Mouse (Mus musculus): ENCODE results near the gene Slc6a12. TPM values are rescaled to one million over a fixed set of nuclear protein-coding genes. Genes with fewer than 3 reads are reported as not detected.

Slc6a12 gene
- polyA plus RNA-seq, 1 experiment, result 6.5 TPM

- no peak overlapping the region for H3K4me3 ChIP-seq (ENCODE audit: insufficient read depth, low read depth, low read length)
- H3K27me3 ChIP-seq (replicated peaks; ENCODE audit: control insufficient read depth, insufficient read depth, low read length), result no peaks in the 10 kb centered on the region
- peaks cover 3% of the 10 kb centered on the region; the same call in 1 of the 2 replicates for H3K4me1 ChIP-seq (ENCODE audit: control insufficient read depth, insufficient read depth, low read length)
- TF ChIP-seq CTCF (conservative IDR thresholded peaks at IDR 0.05; ENCODE audit: insufficient read depth, insufficient read length, low read depth, low read length) (no peak), POLR2A (IDR thresholded peaks at IDR 0.05; ENCODE audit: low read depth, low read length) (no peak)
- H3K27ac ChIP-seq (ENCODE audit: insufficient read depth, low read depth, low read length), result no peak overlapping the region
- no peak for DNase-seq
- WGBS, result 64% methylated on average over 9 of the region's 9 CpGs
- H3K36me3 ChIP-seq (ENCODE audit: control insufficient read depth, insufficient read depth, low read length), result no peaks in the 10 kb centered on the region
Observed at GRCm38 (mm10) chr6:121328417-121328884, 14.4 kb upstream of the Slc6a12 start.

DNA sequence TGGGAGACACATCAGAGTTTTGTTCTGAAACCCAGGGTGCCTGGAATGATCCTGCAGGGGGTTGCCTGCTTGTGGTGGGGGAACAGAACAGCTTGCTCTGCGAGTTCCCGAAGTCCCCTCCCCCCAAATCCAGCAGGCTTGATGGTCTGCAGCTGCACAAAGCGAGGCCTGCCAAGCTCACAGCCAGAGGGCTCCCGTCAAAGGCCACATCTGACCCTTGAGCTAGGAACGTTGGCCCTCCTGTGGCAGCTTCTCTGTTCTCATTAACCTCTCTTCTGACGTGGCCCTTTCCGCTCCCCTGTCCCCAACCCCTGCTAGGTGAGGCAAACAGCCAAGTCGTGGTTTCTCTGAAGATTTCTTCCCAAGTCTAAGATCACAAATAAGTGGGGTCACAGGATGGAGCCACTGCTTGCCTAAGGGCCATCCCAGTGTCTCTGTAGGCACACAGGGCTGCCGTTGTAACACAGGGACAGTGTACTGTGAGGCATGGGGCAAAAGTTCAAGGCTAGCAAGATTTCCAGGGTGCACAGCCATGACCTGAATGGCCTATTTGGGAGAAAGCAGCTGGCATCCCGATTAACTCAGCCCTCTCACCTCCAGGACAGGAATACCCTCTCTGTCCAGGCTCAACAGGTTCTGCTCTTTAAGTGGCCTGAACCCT, 12.9 kb upstream of the Slc6a12 start:
- no peak overlapping the region for H3K27ac ChIP-seq (ENCODE audit: insufficient read depth, low read depth, low read length)
- H3K36me3 ChIP-seq (ENCODE audit: control insufficient read depth, insufficient read depth, low read length), result no peaks in the 10 kb centered on the region
- TF ChIP-seq POLR2A (IDR thresholded peaks at IDR 0.05; ENCODE audit: low read depth, low read length) (no peak), CTCF (conservative IDR thresholded peaks at IDR 0.05; ENCODE audit: insufficient read depth, insufficient read length, low read depth, low read length) (peak; percentile 38; the same call in 1 of the 2 replicates)
- H3K4me3 ChIP-seq (ENCODE audit: insufficient read depth, low read depth, low read length), result no peak overlapping the region
- H3K4me1 ChIP-seq (ENCODE audit: control insufficient read depth, insufficient read depth, low read length), result peaks cover 3% of the 10 kb centered on the region; the same call in 1 of the 2 replicates
- H3K27me3 ChIP-seq (replicated peaks; ENCODE audit: control insufficient read depth, insufficient read depth, low read length), result no peaks in the 10 kb centered on the region
- 27% methylated on average over 10 of the region's 10 CpGs for WGBS
- DNase-seq, result peak; percentile 73

DNA sequence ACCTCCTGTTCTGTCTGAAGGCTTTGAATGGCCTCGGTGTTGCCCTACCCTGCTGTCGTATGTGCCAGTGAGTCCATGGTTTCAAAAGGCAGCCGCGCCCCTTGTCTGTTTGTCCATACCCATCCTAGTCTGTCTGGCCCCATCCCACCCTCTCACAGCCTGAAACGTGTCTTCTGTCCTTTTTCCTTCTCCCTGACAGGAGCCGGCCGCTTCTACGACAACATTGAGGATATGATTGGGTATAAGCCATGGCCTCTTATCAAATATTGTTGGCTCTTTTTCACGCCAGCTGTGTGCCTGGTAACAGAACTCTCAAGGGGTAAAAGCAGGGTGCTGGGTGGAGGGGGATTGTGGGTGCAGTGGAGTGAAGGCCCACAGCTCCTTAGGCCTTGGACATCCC, 7.0 kb upstream of the Slc6a12 start:
- H3K4me3 ChIP-seq (ENCODE audit: insufficient read depth, low read depth, low read length), result no peak overlapping the region
- no peaks in the 10 kb centered on the region for H3K4me1 ChIP-seq (ENCODE audit: control insufficient read depth, insufficient read depth, low read length)
- H3K27me3 ChIP-seq (replicated peaks; ENCODE audit: control insufficient read depth, insufficient read depth, low read length), result no peaks in the 10 kb centered on the region
- H3K36me3 ChIP-seq (ENCODE audit: control insufficient read depth, insufficient read depth, low read length), result no peaks in the 10 kb centered on the region
- no peak overlapping the region for H3K27ac ChIP-seq (ENCODE audit: insufficient read depth, low read depth, low read length)
- no peak for DNase-seq
- TF ChIP-seq POLR2A (IDR thresholded peaks at IDR 0.05; ENCODE audit: low read depth, low read length) (no peak), CTCF (conservative IDR thresholded peaks at IDR 0.05; ENCODE audit: insufficient read depth, insufficient read length, low read depth, low read length) (no peak)
- 83% methylated on average over 9 of the region's 9 CpGs for WGBS

GRCm38 (mm10) chr6:121336558-121336957, 6.3 kb upstream of the Slc6a12 start:
- no peak overlapping the region for H3K4me3 ChIP-seq (ENCODE audit: insufficient read depth, low read depth, low read length)
- H3K36me3 ChIP-seq (ENCODE audit: control insufficient read depth, insufficient read depth, low read length), result no peaks in the 10 kb centered on the region
- 59% methylated on average over 8 of the region's 8 CpGs for WGBS
- TF ChIP-seq POLR2A (IDR thresholded peaks at IDR 0.05; ENCODE audit: low read depth, low read length), result no peak
- no peak for TF ChIP-seq CTCF (conservative IDR thresholded peaks at IDR 0.05; ENCODE audit: insufficient read depth, insufficient read length, low read depth, low read length)
- H3K27ac ChIP-seq (ENCODE audit: insufficient read depth, low read depth, low read length), result no peak overlapping the region
- DNase-seq, result peak; percentile 24
- H3K27me3 ChIP-seq (replicated peaks; ENCODE audit: control insufficient read depth, insufficient read depth, low read length), result no peaks in the 10 kb centered on the region
- H3K4me1 ChIP-seq (ENCODE audit: control insufficient read depth, insufficient read depth, low read length), result no peaks in the 10 kb centered on the region

DNA sequence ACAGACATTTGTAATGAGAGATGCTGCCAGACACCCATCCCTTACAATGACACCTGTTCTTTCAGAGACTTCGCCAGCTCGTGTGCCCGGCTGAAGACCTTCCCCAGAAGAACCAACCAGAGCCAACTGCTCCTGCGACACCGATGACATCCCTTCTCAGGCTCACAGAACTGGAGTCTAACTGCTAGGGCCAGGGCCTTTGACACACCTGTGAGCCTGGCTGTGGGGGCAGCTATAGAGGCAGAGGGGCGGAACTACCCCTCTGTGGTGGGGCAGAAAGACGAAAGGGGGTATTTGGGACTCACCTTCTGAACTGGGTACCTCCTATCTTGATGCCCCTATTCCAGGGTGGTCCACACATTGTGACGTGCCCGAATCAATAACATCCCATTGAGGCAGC, 5.6 kb upstream of the Slc6a12 start:
- TF ChIP-seq POLR2A (IDR thresholded peaks at IDR 0.05; ENCODE audit: low read depth, low read length) (no peak), CTCF (conservative IDR thresholded peaks at IDR 0.05; ENCODE audit: insufficient read depth, insufficient read length, low read depth, low read length) (no peak)
- WGBS, result 92% methylated on average over 9 of the region's 9 CpGs
- Histone ChIP-seq H3K4me1 (ENCODE audit: control insufficient read depth, insufficient read depth, low read length) (no peaks in the 10 kb centered on the region), H3K4me3 (ENCODE audit: insufficient read depth, low read depth, low read length) (no peak overlapping the region), H3K36me3 (ENCODE audit: control insufficient read depth, insufficient read depth, low read length) (no peaks in the 10 kb centered on the region), H3K27me3 (replicated peaks; ENCODE audit: control insufficient read depth, insufficient read depth, low read length) (no peaks in the 10 kb centered on the region), H3K27ac (ENCODE audit: insufficient read depth, low read depth, low read length) (no peak overlapping the region)
- DNase-seq, result no peak

GRCm38 (mm10) chr6:121337770-121338518, 4.9 kb upstream of the Slc6a12 start:
- TF ChIP-seq CTCF (conservative IDR thresholded peaks at IDR 0.05; ENCODE audit: insufficient read depth, insufficient read length, low read depth, low read length) (peak; percentile 89), POLR2A (IDR thresholded peaks at IDR 0.05; ENCODE audit: low read depth, low read length) (no peak)
- H3K27me3 ChIP-seq (replicated peaks; ENCODE audit: control insufficient read depth, insufficient read depth, low read length), result no peaks in the 10 kb centered on the region
- H3K4me3 ChIP-seq (ENCODE audit: insufficient read depth, low read depth, low read length), result no peak overlapping the region
- H3K36me3 ChIP-seq (ENCODE audit: control insufficient read depth, insufficient read depth, low read length), result no peaks in the 10 kb centered on the region
- WGBS, result 35% methylated on average over 3 of the region's 3 CpGs
- H3K27ac ChIP-seq (ENCODE audit: insufficient read depth, low read depth, low read length), result no peak overlapping the region
- peak; percentile 86 for DNase-seq
- no peaks in the 10 kb centered on the region for H3K4me1 ChIP-seq (ENCODE audit: control insufficient read depth, insufficient read depth, low read length)

DNA sequence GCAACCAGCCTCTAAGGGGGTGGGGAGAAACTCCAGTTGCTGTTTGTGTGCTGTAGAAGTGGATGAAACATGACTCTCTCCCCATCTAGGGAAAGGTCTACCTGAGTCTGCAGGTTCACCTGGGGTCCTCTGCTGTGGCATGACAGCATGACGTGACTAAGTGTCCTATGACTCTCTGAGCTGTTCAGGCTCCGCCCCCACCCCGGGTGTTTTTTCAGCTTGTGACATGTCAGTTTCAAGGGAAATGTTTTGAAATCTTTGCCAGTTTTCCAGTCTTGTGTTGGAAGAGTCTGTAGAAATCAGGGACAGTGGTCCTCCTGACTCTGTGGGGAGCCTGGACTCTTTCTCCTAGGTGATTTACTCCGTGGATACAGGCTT, 4.4 kb upstream of the Slc6a12 start:
- WGBS, result 34% methylated on average over 4 of the region's 4 CpGs
- DNase-seq, result no peak

More for the DNA sequence above, 4.4 kb upstream of the Slc6a12 start:
- no peak overlapping the region for H3K27ac ChIP-seq (ENCODE audit: insufficient read depth, low read depth, low read length)
- no peak overlapping the region for H3K4me3 ChIP-seq (ENCODE audit: insufficient read depth, low read depth, low read length)
- H3K27me3 ChIP-seq (replicated peaks; ENCODE audit: control insufficient read depth, insufficient read depth, low read length), result no peaks in the 10 kb centered on the region
- no peak for TF ChIP-seq CTCF (conservative IDR thresholded peaks at IDR 0.05; ENCODE audit: insufficient read depth, insufficient read length, low read depth, low read length)
- no peak for TF ChIP-seq POLR2A (IDR thresholded peaks at IDR 0.05; ENCODE audit: low read depth, low read length)
- no peaks in the 10 kb centered on the region for H3K36me3 ChIP-seq (ENCODE audit: control insufficient read depth, insufficient read depth, low read length)
- H3K4me1 ChIP-seq (ENCODE audit: control insufficient read depth, insufficient read depth, low read length), result no peaks in the 10 kb centered on the region
